Mouse (Mus musculus) heart, embryonic 14.5 days (tissue): ENCODE results near the gene Amz2. TPM values are rescaled to one million over a fixed set of nuclear protein-coding genes. Genes with fewer than 3 reads are reported as not detected.

Experiments used
- ATAC-seq: fragments of 200-750 bp; cut with Nextera tagmentation; 2 replicates; pipeline ENCODE4 v1.8.0; 2017; ENCODE audit warnings: low read depth, moderate TSS enrichment; ENCODE audit not compliant: insufficient number of reproducible peaks, insufficient read depth, low FRiP score
- H3K27ac ChIP-seq, 2 experiments: fragments of 200-500 bp in 1 of 2; fragments of 300-500 bp in 1 of 2; sonication (generic) in 1 of 2; replicated peaks in 1 of 2; 2 replicates each; pipeline ENCODE4 v1.5.1; 2012 to 2014; ENCODE audit warnings: low read depth in 2 of 2, low read length in 2 of 2, control low read depth in 1 of 2, mild to moderate bottlenecking in 1 of 2, mixed read lengths in 1 of 2; ENCODE audit not compliant: control insufficient read depth in 1 of 2, insufficient read depth in 1 of 2
- H3K27me3 ChIP-seq: fragments of 300-500 bp; sonication (generic); 2 replicates; pipeline ENCODE4 v1.6.1; 2014; ENCODE audit warnings: mild to moderate bottlenecking, low read length, control low read depth; ENCODE audit not compliant: control insufficient read depth, insufficient read depth
- H3K36me3 ChIP-seq: fragments of 300-500 bp; sonication (generic); 2 replicates; pipeline ENCODE4 v1.6.1; 2014; ENCODE audit warnings: mild to moderate bottlenecking, control low read depth, low read length, mixed read lengths; ENCODE audit not compliant: control insufficient read depth, insufficient read depth
- H3K4me1 ChIP-seq, 2 experiments: fragments of 200-500 bp in 1 of 2; fragments of 300-500 bp in 1 of 2; sonication (generic) in 1 of 2; 2 replicates each; pipeline ENCODE4 v1.6.1; 2012 to 2014; ENCODE audit warnings: low read length in 2 of 2, control low read depth in 1 of 2, mixed read lengths in 1 of 2; ENCODE audit not compliant: control insufficient read depth in 2 of 2, insufficient read depth in 2 of 2
- H3K4me2 ChIP-seq: fragments of 300-500 bp; sonication (generic); 2 replicates; pipeline ENCODE4 v1.6.1; 2014; ENCODE audit warnings: mild to moderate bottlenecking, low read length
- H3K4me3 ChIP-seq, 2 experiments: fragments of 200-500 bp in 1 of 2; fragments of 300-500 bp in 1 of 2; sonication (generic) in 1 of 2; 2 replicates each; pipeline ENCODE4 v1.5.1; 2012 to 2014; ENCODE audit warnings: low read length in 2 of 2, mild to moderate bottlenecking in 2 of 2, control low read depth in 1 of 2, low read depth in 1 of 2, moderate library complexity in 1 of 2; ENCODE audit not compliant: control insufficient read depth in 1 of 2, insufficient read depth in 1 of 2
- H3K9ac ChIP-seq: fragments of 300-500 bp; sonication (generic); 2 replicates; pipeline ENCODE4 v1.6.1; 2014; ENCODE audit warnings: mild to moderate bottlenecking, low read length
- H3K9me3 ChIP-seq: fragments of 300-500 bp; sonication (generic); 2 replicates; pipeline ENCODE4 v1.6.1; 2016; ENCODE audit warnings: low read length, control low read depth; ENCODE audit not compliant: control insufficient read depth
- WGBS: fragments of 180-500 bp; shearing (Covaris S2); extraction: QIAGEN DNeasy Blood & Tissue Kit; methylation state at CpG from one replicate; pipeline ENCODE4 v1.1.7; 2014; 5-methylcytosine and 5-hydroxymethylcytosine counted together
- polyA plus RNA-seq: library from polyadenylated mRNA; unstranded; fragments of >200 nt; fragmentation: Nextera tagmentation; extraction: Ambion mirVana; gene quantifications from 2 replicates; pipeline ENCODE4 v1.2.1, GENCODE M21; 2014

The Amz2 gene
- polyA plus RNA-seq, 1 experiment from 2014 or later = 38.7 TPM

- no peak overlapping the region for H3K4me3 ChIP-seq
- H3K27ac ChIP-seq = no peak overlapping the region
- no peak for ATAC-seq
- H3K27me3 ChIP-seq = no peaks in the 10 kb centered on the region
- WGBS = 84% methylated on average over 4 of the region's 4 CpGs
- no peak overlapping the region for H3K4me2 ChIP-seq
- H3K36me3 ChIP-seq = no peaks in the 10 kb centered on the region
- peaks cover 7 to 13% of the 10 kb centered on the region in 2 experiments; a peak in 3 of 4 replicates for H3K4me1 ChIP-seq
- H3K9me3 ChIP-seq = no peaks in the 10 kb centered on the region
- H3K9ac ChIP-seq = no peak overlapping the region
Observed at GRCm38 (mm10) chr11:109475717-109476116, 50.0 kb downstream of the Amz2 start.

- no peak overlapping the region for H3K9ac ChIP-seq
- no peaks in the 10 kb centered on the region for H3K27me3 ChIP-seq
- H3K4me1 ChIP-seq = peaks cover 7 to 10% of the 10 kb centered on the region in 2 experiments; a peak in 3 of 4 replicates
- H3K9me3 ChIP-seq = no peaks in the 10 kb centered on the region
- H3K27ac ChIP-seq = no peak overlapping the region
- ATAC-seq = no peak
- whole genome bisulfite sequencing = 44% methylated on average over 2 of the region's 2 CpGs
- H3K4me3 ChIP-seq = no peak overlapping the region
- no peak overlapping the region for H3K4me2 ChIP-seq
- no peaks in the 10 kb centered on the region for H3K36me3 ChIP-seq
Observed at GRCm38 (mm10) chr11:109476241-109476640, 50.5 kb downstream of the Amz2 start.

GRCm38 (mm10) chr11:109476653-109477052 is 50.9 kb downstream of the Amz2 start:
- H3K36me3 ChIP-seq = no peaks in the 10 kb centered on the region
- peaks cover 4 to 7% of the 10 kb centered on the region in 2 experiments; a peak in 3 of 4 replicates for H3K4me1 ChIP-seq
- no peak overlapping the region for H3K4me3 ChIP-seq
- H3K27ac ChIP-seq = no peak overlapping the region
- no peak overlapping the region for H3K9ac ChIP-seq
- H3K27me3 ChIP-seq = no peaks in the 10 kb centered on the region
- ATAC-seq = no peak
- 49% methylated on average over 6 of the region's 6 CpGs for WGBS
- no peaks in the 10 kb centered on the region for H3K9me3 ChIP-seq
- H3K4me2 ChIP-seq = no peak overlapping the region

- Histone ChIP-seq H3K36me3 (no peaks in the 10 kb centered on the region), H3K27me3 (no peaks in the 10 kb centered on the region), H3K4me3 (no peak overlapping the region), H3K4me2 (no peak overlapping the region), H3K9me3 (no peaks in the 10 kb centered on the region), H3K9ac (no peak overlapping the region), H3K4me1 (peaks cover 4% of the 10 kb centered on the region in 2 experiments; a peak in 2 of 4 replicates), H3K27ac (no peak overlapping the region)
- no peak for ATAC-seq
- 47% methylated on average over 16 of the region's 16 CpGs for WGBS
Observed at GRCm38 (mm10) chr11:109477606-109478380, 52.0 kb downstream of the Amz2 start.

- Histone ChIP-seq H3K36me3 (no peaks in the 10 kb centered on the region), H3K27ac (no peak overlapping the region), H3K4me1 (peaks cover 0 to 2% of the 10 kb centered on the region in 2 experiments; a peak in 1 of 4 replicates), H3K9ac (no peak overlapping the region), H3K4me2 (no peak overlapping the region), H3K9me3 (no peaks in the 10 kb centered on the region), H3K27me3 (no peaks in the 10 kb centered on the region), H3K4me3 (no peak overlapping the region)
- WGBS = 71% methylated on average over 16 of the region's 16 CpGs
- ATAC-seq = no peak
Observed at GRCm38 (mm10) chr11:109479575-109480285, 54.0 kb downstream of the Amz2 start.

GRCm38 (mm10) chr11:109480440-109480839 is 54.7 kb downstream of the Amz2 start:
- H3K4me3 ChIP-seq = no peak overlapping the region
- H3K36me3 ChIP-seq = no peaks in the 10 kb centered on the region
- no peaks in the 10 kb centered on the region for H3K9me3 ChIP-seq
- H3K4me1 ChIP-seq = peaks cover 0 to 2% of the 10 kb centered on the region in 2 experiments; a peak in 1 of 4 replicates
- no peak for ATAC-seq
- no peak overlapping the region for H3K27ac ChIP-seq
- no peaks in the 10 kb centered on the region for H3K27me3 ChIP-seq
- H3K9ac ChIP-seq = no peak overlapping the region
- H3K4me2 ChIP-seq = no peak overlapping the region
- 55% methylated on average over 8 of the region's 8 CpGs for WGBS

- Histone ChIP-seq H3K27me3 (no peaks in the 10 kb centered on the region), H3K9ac (no peak overlapping the region), H3K4me2 (no peak overlapping the region), H3K36me3 (no peaks in the 10 kb centered on the region), H3K4me1 (no peaks in the 10 kb centered on the region), H3K9me3 (no peaks in the 10 kb centered on the region), H3K27ac (no peak overlapping the region), H3K4me3 (no peak overlapping the region)
- ATAC-seq = no peak
- WGBS = 85% methylated on average over 15 of the region's 15 CpGs
Observed at GRCm38 (mm10) chr11:109485398-109486045, 59.8 kb downstream of the Amz2 start.
